Mouse (Mus musculus) midbrain, embryonic 13.5 days (tissue): ENCODE data around the gene Itga9. TPM values are rescaled to one million over a fixed set of nuclear protein-coding genes. Genes with fewer than 3 reads are reported as not detected.

Experiments used
- ATAC-seq: fragments of 200-750 bp; cut with Nextera tagmentation; 2 replicates; pipeline ENCODE4 v1.8.0; 2017; ENCODE audit warnings: mild to moderate bottlenecking, moderate TSS enrichment, moderate library complexity
- H3K27ac ChIP-seq: fragments of 300-500 bp; sonication (generic); 2 replicates; pipeline ENCODE4 v1.5.1; 2015; ENCODE audit warnings: inconsistent platforms, mild to moderate bottlenecking, moderate library complexity
- H3K27me3 ChIP-seq: fragments of 300-500 bp; sonication (generic); 2 replicates; pipeline ENCODE4 v1.6.1; 2015; ENCODE audit warnings: mild to moderate bottlenecking, inconsistent platforms
- H3K36me3 ChIP-seq: fragments of 300-500 bp; sonication (generic); 2 replicates; pipeline ENCODE4 v1.6.1; 2015; ENCODE audit warnings: mild to moderate bottlenecking, inconsistent platforms
- H3K4me1 ChIP-seq: fragments of 300-500 bp; sonication (generic); replicated peaks from 2 replicates; pipeline ENCODE4 v1.6.1; 2015; ENCODE audit warnings: inconsistent platforms
- H3K4me2 ChIP-seq: fragments of 300-500 bp; sonication (generic); replicated peaks from 2 replicates; pipeline ENCODE4 v1.6.1; 2015; ENCODE audit warnings: moderate library complexity, mild to moderate bottlenecking, inconsistent platforms
- H3K4me3 ChIP-seq: fragments of 300-500 bp; sonication (generic); replicated peaks from 2 replicates; pipeline ENCODE4 v1.5.1; 2015; ENCODE audit warnings: mild to moderate bottlenecking, inconsistent platforms
- H3K9ac ChIP-seq: fragments of 300-500 bp; sonication (generic); replicated peaks from 2 replicates; pipeline ENCODE4 v1.6.1; 2015; ENCODE audit warnings: mild to moderate bottlenecking, inconsistent platforms
- H3K9me3 ChIP-seq: fragments of 300-500 bp; sonication (generic); 2 replicates; pipeline ENCODE4 v1.6.1; 2016; ENCODE audit warnings: mild to moderate bottlenecking, inconsistent platforms
- WGBS: fragments of 180-500 bp; shearing (Covaris S2); methylation state at CpG from one replicate; pipeline ENCODE4 v1.1.7; 2015; 5-methylcytosine and 5-hydroxymethylcytosine counted together
- polyA plus RNA-seq: library from polyadenylated mRNA; unstranded; fragments of >200 nt; fragmentation: Nextera tagmentation; extraction: Ambion mirVana; gene quantifications from 2 replicates; pipeline ENCODE4 v1.2.1, GENCODE M21; 2015

Gene Itga9
- polyA plus RNA-seq, 1 experiment from 2014 or later: 1.4 TPM

- H3K36me3 ChIP-seq: no peaks in the 10 kb centered on the region
- no peaks in the 10 kb centered on the region for H3K9me3 ChIP-seq
- WGBS: 81% methylated on average over 12 of the region's 12 CpGs
- H3K4me2 ChIP-seq: no peak overlapping the region
- H3K9ac ChIP-seq: no peak overlapping the region
- no peak for ATAC-seq
- no peaks in the 10 kb centered on the region for H3K27me3 ChIP-seq
- H3K4me1 ChIP-seq: 0 out of 2 replicates have a peak, but pooled peaks cover 8% of the 10 kb centered on the region
- H3K4me3 ChIP-seq: no peak overlapping the region
- no peak overlapping the region for H3K27ac ChIP-seq
Measured at GRCm38 (mm10) chr9:118939831-118940230, 333.3 kb downstream of the Itga9 start.

GRCm38 (mm10) chr9:118940591-118941207, 334.2 kb downstream of the Itga9 start:
- 85% methylated on average over 12 of the region's 12 CpGs for WGBS
- no peaks in the 10 kb centered on the region for H3K27me3 ChIP-seq

DNA sequence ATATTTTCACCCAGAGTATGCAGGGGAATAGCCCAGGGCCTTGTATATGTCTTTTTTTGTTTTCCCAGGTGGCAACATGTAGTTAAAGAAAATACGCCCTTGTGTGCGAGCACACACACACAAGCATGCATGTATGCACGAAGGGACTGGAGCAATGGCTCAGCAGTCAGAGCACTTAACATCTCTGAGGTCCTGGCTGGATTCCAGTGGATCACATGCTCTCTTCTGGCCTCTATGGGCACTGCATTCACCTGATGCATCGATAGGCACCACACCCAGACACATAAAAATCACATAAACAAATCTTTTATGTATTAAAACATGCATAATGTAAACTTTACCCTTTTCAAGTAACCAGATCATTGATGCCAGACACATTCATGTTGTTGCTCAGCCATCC, 335.5 kb downstream of the Itga9 start:
- no peak overlapping the region for H3K27ac ChIP-seq
- H3K4me2 ChIP-seq: no peak overlapping the region
- H3K4me3 ChIP-seq: no peak overlapping the region
- H3K4me1 ChIP-seq: 0 out of 2 replicates have a peak, but pooled peaks cover 7% of the 10 kb centered on the region
- no peak for ATAC-seq
- H3K9me3 ChIP-seq: no peaks in the 10 kb centered on the region
- no peaks in the 10 kb centered on the region for H3K27me3 ChIP-seq
- no peaks in the 10 kb centered on the region for H3K36me3 ChIP-seq
- WGBS: 87% methylated on average over 4 of the region's 4 CpGs
- H3K9ac ChIP-seq: no peak overlapping the region

More at GRCm38 (mm10) chr9:118940591-118941207, 334.2 kb downstream of the Itga9 start:
- Histone ChIP-seq H3K4me2 (no peak overlapping the region), H3K9me3 (no peaks in the 10 kb centered on the region), H3K4me1 (0 out of 2 replicates have a peak, but pooled peaks cover 8% of the 10 kb centered on the region), H3K27ac (no peak overlapping the region), H3K4me3 (no peak overlapping the region), H3K36me3 (no peaks in the 10 kb centered on the region), H3K9ac (no peak overlapping the region)
- no peak for ATAC-seq

GRCm38 (mm10) chr9:118943941-118944340, 337.5 kb downstream of the Itga9 start:
- Histone ChIP-seq H3K27ac (no peak overlapping the region), H3K4me1 (no peaks in the 10 kb centered on the region)

DNA sequence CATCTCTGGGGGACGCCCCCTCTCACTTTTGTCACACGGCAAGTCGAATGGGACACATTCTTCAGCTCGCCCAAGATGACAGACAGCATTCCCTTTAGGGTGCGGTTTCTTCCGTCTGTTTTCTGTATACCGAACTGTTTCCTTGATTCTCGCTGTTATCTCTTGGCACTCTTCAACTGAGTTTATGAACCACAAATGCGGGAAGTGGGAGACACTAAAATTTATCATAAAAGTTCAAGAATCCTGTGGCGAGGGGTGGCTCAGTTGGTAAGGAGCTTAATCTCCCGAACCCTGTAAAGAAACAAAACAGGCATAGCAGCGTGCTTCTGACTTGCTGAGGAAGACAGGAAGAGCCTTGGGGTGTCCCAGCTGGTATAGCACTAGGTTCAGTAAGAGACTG, 337.9 kb downstream of the Itga9 start:
- Histone ChIP-seq H3K4me2 (no peak overlapping the region), H3K9ac (no peak overlapping the region), H3K4me1 (no peaks in the 10 kb centered on the region), H3K36me3 (no peaks in the 10 kb centered on the region), H3K4me3 (no peak overlapping the region), H3K27ac (no peak overlapping the region), H3K9me3 (no peaks in the 10 kb centered on the region), H3K27me3 (no peaks in the 10 kb centered on the region)
- 78% methylated on average over 12 of the region's 12 CpGs for WGBS
- ATAC-seq: no peak

More at GRCm38 (mm10) chr9:118943941-118944340, 337.5 kb downstream of the Itga9 start:
- Histone ChIP-seq H3K36me3 (no peaks in the 10 kb centered on the region), H3K4me2 (no peak overlapping the region), H3K27me3 (no peaks in the 10 kb centered on the region), H3K9ac (no peak overlapping the region), H3K9me3 (no peaks in the 10 kb centered on the region), H3K4me3 (no peak overlapping the region)
- 62% methylated on average over 5 of the region's 5 CpGs for WGBS
- no peak for ATAC-seq

DNA sequence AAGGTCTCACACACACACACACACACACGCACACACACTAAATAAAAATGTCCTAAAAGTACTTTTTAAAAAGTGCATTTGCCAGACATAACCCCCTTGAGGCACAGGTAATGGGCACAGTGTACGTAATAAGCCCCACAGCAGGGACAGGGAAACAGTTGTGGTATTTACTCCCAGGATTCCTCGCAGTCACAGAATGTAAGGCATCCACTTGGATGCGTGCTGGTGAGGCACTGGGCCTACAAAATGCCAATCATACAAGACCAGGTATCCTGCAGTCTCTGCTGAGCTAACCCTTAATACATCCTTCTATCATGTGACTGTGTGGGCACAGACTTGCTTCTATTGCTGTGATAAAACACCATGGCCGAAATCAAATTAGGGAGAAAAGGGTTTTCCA, 342.0 kb downstream of the Itga9 start:
- H3K27me3 ChIP-seq: no peaks in the 10 kb centered on the region
- H3K4me2 ChIP-seq: no peak overlapping the region
- 96% methylated on average over 5 of the region's 5 CpGs for WGBS
- H3K4me3 ChIP-seq: no peak overlapping the region
- H3K9ac ChIP-seq: no peak overlapping the region
- H3K27ac ChIP-seq: no peak overlapping the region
- H3K4me1 ChIP-seq: no peaks in the 10 kb centered on the region
- H3K9me3 ChIP-seq: no peaks in the 10 kb centered on the region
- ATAC-seq: no peak
- H3K36me3 ChIP-seq: no peaks in the 10 kb centered on the region

- Histone ChIP-seq H3K9me3 (no peaks in the 10 kb centered on the region), H3K4me2 (no peak overlapping the region), H3K4me1 (no peaks in the 10 kb centered on the region), H3K9ac (no peak overlapping the region), H3K36me3 (no peaks in the 10 kb centered on the region), H3K27ac (no peak overlapping the region), H3K27me3 (no peaks in the 10 kb centered on the region), H3K4me3 (no peak overlapping the region)
- 95% methylated on average over 8 of the region's 8 CpGs for WGBS
- ATAC-seq: no peak
Measured at GRCm38 (mm10) chr9:118949124-118949523, 342.6 kb downstream of the Itga9 start.

DNA sequence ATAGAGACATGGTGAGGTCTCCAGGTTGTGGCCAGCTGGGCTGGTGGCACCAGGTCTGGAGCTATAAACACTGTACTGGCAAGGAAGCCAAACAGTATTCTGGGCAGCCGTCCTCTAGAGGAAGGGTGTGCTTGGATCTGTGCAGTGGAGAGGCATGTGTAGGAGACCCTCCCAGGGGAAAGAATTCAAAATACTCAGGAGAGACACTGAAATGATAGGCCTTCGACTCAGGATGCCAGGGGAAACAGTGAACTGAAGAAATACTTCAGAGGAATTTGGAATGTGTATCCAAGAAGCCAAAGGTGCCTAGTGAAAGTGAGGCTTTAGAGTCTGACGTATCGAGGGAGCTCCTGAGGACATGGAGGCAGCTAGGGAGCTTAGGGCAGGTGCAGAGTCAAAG, 343.2 kb downstream of the Itga9 start:
- Histone ChIP-seq H3K9ac (no peak overlapping the region), H3K27me3 (no peaks in the 10 kb centered on the region), H3K4me3 (no peak overlapping the region), H3K4me1 (no peaks in the 10 kb centered on the region), H3K36me3 (no peaks in the 10 kb centered on the region), H3K9me3 (no peaks in the 10 kb centered on the region), H3K4me2 (no peak overlapping the region), H3K27ac (no peak overlapping the region)
- ATAC-seq: no peak
- WGBS: 77% methylated on average over 4 of the region's 4 CpGs

DNA sequence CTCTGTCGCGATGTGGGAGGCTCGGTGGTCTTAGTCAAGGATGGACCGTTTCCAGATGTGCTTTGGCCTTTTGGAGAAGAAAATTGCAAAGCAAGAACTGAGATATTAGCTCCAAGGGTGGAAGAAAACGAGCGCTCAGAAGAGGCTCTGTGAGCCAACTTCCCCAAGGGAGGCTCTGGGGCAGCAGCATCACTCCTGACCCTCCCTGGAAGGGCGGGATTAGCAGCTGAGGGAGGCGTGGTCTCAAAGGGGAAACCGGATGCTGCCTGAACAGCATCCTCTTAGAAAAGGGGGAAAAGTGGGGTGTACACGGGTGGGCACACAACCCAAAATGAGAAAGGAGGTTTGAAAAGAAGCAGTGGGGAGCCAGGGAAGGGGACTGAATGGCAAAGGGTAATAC, 343.6 kb downstream of the Itga9 start:
- H3K9me3 ChIP-seq: no peaks in the 10 kb centered on the region
- no peaks in the 10 kb centered on the region for H3K36me3 ChIP-seq
- H3K4me3 ChIP-seq: no peak overlapping the region
- no peak overlapping the region for H3K9ac ChIP-seq
- no peaks in the 10 kb centered on the region for H3K4me1 ChIP-seq
- no peak overlapping the region for H3K27ac ChIP-seq
- no peak overlapping the region for H3K4me2 ChIP-seq
- no peaks in the 10 kb centered on the region for H3K27me3 ChIP-seq
- no peak for ATAC-seq
- WGBS: 80% methylated on average over 10 of the region's 10 CpGs

Other genes with a start within 250 kb of the Itga9 start
- gene Eomes, start 128.5 kb upstream of the Itga9 start, polyA plus RNA-seq: 0.68 and 2.6 TPM in 2 replicates
- gene Golga4, start 100.4 kb upstream of the Itga9 start, polyA plus RNA-seq: 52.6 and 56.5 TPM in 2 replicates